Mouse (Mus musculus): ENCODE results near the gene Klhl3. TPM values are rescaled to one million over a fixed set of nuclear protein-coding genes. Genes with fewer than 3 reads are reported as not detected.

The Klhl3 gene
- total and polyA plus RNA-seq, 2 experiments = 3.2 to 4.0 TPM

GRCm38 (mm10) chr13:58035470-58036156 is 77.8 kb downstream of the Klhl3 start:
- no peak overlapping the region for H3K4me3 ChIP-seq (ENCODE audit: insufficient read depth, low read depth, low read length)
- H3K4me1 ChIP-seq (ENCODE audit: control insufficient read depth, insufficient read depth, low read length) = no peaks in the 10 kb centered on the region
- H3K9ac ChIP-seq (ENCODE audit: low read depth, low read length) = no peak overlapping the region
- DNase-seq (ENCODE audit: extremely low read depth, low read depth, low spot score) = peak; percentile 13
- WGBS = 82% methylated on average over 10 of the region's 10 CpGs
- H3K36me3 ChIP-seq (ENCODE audit: control insufficient read depth, insufficient read depth, low read length) = no peaks in the 10 kb centered on the region
- no peak overlapping the region for H3K27ac ChIP-seq (replicated peaks; ENCODE audit: insufficient read depth, low read depth, low read length)
- no peak for TF ChIP-seq POLR2A (IDR thresholded peaks at IDR 0.05; ENCODE audit: extremely low read depth, insufficient read depth, low read length)
- no peak for TF ChIP-seq CTCF (IDR thresholded peaks at IDR 0.05; ENCODE audit: low read depth, low read length)
- no peaks in the 10 kb centered on the region for H3K27me3 ChIP-seq (ENCODE audit: control insufficient read depth, insufficient read depth, low read length)
- H3K79me2 ChIP-seq (ENCODE audit: control insufficient read depth, insufficient read depth, low read length) = no peaks in the 10 kb centered on the region

GRCm38 (mm10) chr13:58034985-58035384 is 78.4 kb downstream of the Klhl3 start:
- no peaks in the 10 kb centered on the region for H3K36me3 ChIP-seq (ENCODE audit: control insufficient read depth, insufficient read depth, low read length)
- H3K4me3 ChIP-seq (ENCODE audit: insufficient read depth, low read depth, low read length) = no peak overlapping the region
- H3K27me3 ChIP-seq (ENCODE audit: control insufficient read depth, insufficient read depth, low read length) = no peaks in the 10 kb centered on the region
- no peak overlapping the region for H3K9ac ChIP-seq (ENCODE audit: low read depth, low read length)
- H3K79me2 ChIP-seq (ENCODE audit: control insufficient read depth, insufficient read depth, low read length) = no peaks in the 10 kb centered on the region
- DNase-seq (ENCODE audit: extremely low read depth, low read depth, low spot score) = no peak
- TF ChIP-seq CTCF (IDR thresholded peaks at IDR 0.05; ENCODE audit: low read depth, low read length) (0 out of 2 replicates have a peak, but pooled peaks have one; percentile 5), POLR2A (IDR thresholded peaks at IDR 0.05; ENCODE audit: extremely low read depth, insufficient read depth, low read length) (no peak)
- WGBS = 88% methylated on average over 3 of the region's 3 CpGs
- H3K27ac ChIP-seq (replicated peaks; ENCODE audit: insufficient read depth, low read depth, low read length) = no peak overlapping the region
- H3K4me1 ChIP-seq (ENCODE audit: control insufficient read depth, insufficient read depth, low read length) = no peaks in the 10 kb centered on the region

DNA sequence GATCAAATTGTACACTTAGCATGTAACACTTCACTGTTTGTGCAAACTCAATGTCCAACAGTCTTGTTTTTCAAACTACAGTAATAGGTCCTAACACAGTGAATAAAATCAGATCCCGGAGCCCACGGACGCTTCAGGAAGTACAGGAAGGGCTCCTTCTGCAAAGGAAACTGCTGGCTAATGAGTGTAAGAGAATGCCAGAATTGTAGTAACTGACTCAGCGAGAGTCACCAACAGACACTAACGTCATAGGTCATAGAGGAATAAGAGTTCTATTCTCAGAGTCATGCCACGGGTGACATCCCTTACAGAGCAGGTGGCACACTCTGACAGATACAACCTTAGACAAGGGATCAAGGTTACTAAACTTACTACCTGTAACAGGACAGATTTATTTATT is 78.9 kb downstream of the Klhl3 start:
- H3K36me3 ChIP-seq (ENCODE audit: control insufficient read depth, insufficient read depth, low read length) = no peaks in the 10 kb centered on the region
- no peak overlapping the region for H3K9ac ChIP-seq (ENCODE audit: low read depth, low read length)
- no peaks in the 10 kb centered on the region for H3K27me3 ChIP-seq (ENCODE audit: control insufficient read depth, insufficient read depth, low read length)
- H3K79me2 ChIP-seq (ENCODE audit: control insufficient read depth, insufficient read depth, low read length) = no peaks in the 10 kb centered on the region
- TF ChIP-seq POLR2A (IDR thresholded peaks at IDR 0.05; ENCODE audit: extremely low read depth, insufficient read depth, low read length) = no peak
- no peak for TF ChIP-seq CTCF (IDR thresholded peaks at IDR 0.05; ENCODE audit: low read depth, low read length)
- no peak overlapping the region for H3K27ac ChIP-seq (replicated peaks; ENCODE audit: insufficient read depth, low read depth, low read length)
- no peak overlapping the region for H3K4me3 ChIP-seq (ENCODE audit: insufficient read depth, low read depth, low read length)
- no peaks in the 10 kb centered on the region for H3K4me1 ChIP-seq (ENCODE audit: control insufficient read depth, insufficient read depth, low read length)
- peak; percentile 7 for DNase-seq (ENCODE audit: extremely low read depth, low read depth, low spot score)
- WGBS = 72% methylated on average over 6 of the region's 6 CpGs

- DNase-seq (ENCODE audit: extremely low read depth, low read depth, low spot score) = peak; percentile 15
- H3K79me2 ChIP-seq (ENCODE audit: control insufficient read depth, insufficient read depth, low read length) = no peaks in the 10 kb centered on the region
- H3K27ac ChIP-seq (replicated peaks; ENCODE audit: insufficient read depth, low read depth, low read length) = no peak overlapping the region
- H3K4me3 ChIP-seq (ENCODE audit: insufficient read depth, low read depth, low read length) = no peak overlapping the region
- peak; percentile 95 for TF ChIP-seq CTCF (IDR thresholded peaks at IDR 0.05; ENCODE audit: low read depth, low read length)
- TF ChIP-seq POLR2A (IDR thresholded peaks at IDR 0.05; ENCODE audit: extremely low read depth, insufficient read depth, low read length) = no peak
- no peaks in the 10 kb centered on the region for H3K27me3 ChIP-seq (ENCODE audit: control insufficient read depth, insufficient read depth, low read length)
- WGBS = 68% methylated on average over 6 of the region's 6 CpGs
- no peak overlapping the region for H3K9ac ChIP-seq (ENCODE audit: low read depth, low read length)
- peaks cover 1% of the 10 kb centered on the region; the same call in 1 of the 2 replicates for H3K36me3 ChIP-seq (ENCODE audit: control insufficient read depth, insufficient read depth, low read length)
- no peaks in the 10 kb centered on the region for H3K4me1 ChIP-seq (ENCODE audit: control insufficient read depth, insufficient read depth, low read length)
These were observed 81.6 kb downstream of the Klhl3 start for GRCm38 (mm10) chr13:58031755-58032154.

- DNase-seq (ENCODE audit: extremely low read depth, low read depth, low spot score) = no peak
- H3K4me3 ChIP-seq (ENCODE audit: insufficient read depth, low read depth, low read length) = no peak overlapping the region
- peaks cover 3% of the 10 kb centered on the region; the same call in 1 of the 2 replicates for H3K36me3 ChIP-seq (ENCODE audit: control insufficient read depth, insufficient read depth, low read length)
- H3K4me1 ChIP-seq (ENCODE audit: control insufficient read depth, insufficient read depth, low read length) = no peaks in the 10 kb centered on the region
- no peak for TF ChIP-seq CTCF (IDR thresholded peaks at IDR 0.05; ENCODE audit: low read depth, low read length)
- TF ChIP-seq POLR2A (IDR thresholded peaks at IDR 0.05; ENCODE audit: extremely low read depth, insufficient read depth, low read length) = no peak
- no peaks in the 10 kb centered on the region for H3K27me3 ChIP-seq (ENCODE audit: control insufficient read depth, insufficient read depth, low read length)
- no peaks in the 10 kb centered on the region for H3K79me2 ChIP-seq (ENCODE audit: control insufficient read depth, insufficient read depth, low read length)
- H3K9ac ChIP-seq (ENCODE audit: low read depth, low read length) = no peak overlapping the region
- WGBS = 97% methylated on average over 8 of the region's 8 CpGs
- H3K27ac ChIP-seq (replicated peaks; ENCODE audit: insufficient read depth, low read depth, low read length) = no peak overlapping the region
These were observed 86.3 kb downstream of the Klhl3 start for GRCm38 (mm10) chr13:58027115-58027514.
